Mouse (Mus musculus): Measurements from ENCODE around the gene Hrh1. TPM values are rescaled to one million over a fixed set of nuclear protein-coding genes. Genes with fewer than 3 reads are reported as not detected.

The Hrh1 gene
- 0.10 and 0.12 TPM in 2 replicates for polyA plus RNA-seq (2015; fragmentation: Nextera tagmentation; extraction: Ambion mirVana)

DNA sequence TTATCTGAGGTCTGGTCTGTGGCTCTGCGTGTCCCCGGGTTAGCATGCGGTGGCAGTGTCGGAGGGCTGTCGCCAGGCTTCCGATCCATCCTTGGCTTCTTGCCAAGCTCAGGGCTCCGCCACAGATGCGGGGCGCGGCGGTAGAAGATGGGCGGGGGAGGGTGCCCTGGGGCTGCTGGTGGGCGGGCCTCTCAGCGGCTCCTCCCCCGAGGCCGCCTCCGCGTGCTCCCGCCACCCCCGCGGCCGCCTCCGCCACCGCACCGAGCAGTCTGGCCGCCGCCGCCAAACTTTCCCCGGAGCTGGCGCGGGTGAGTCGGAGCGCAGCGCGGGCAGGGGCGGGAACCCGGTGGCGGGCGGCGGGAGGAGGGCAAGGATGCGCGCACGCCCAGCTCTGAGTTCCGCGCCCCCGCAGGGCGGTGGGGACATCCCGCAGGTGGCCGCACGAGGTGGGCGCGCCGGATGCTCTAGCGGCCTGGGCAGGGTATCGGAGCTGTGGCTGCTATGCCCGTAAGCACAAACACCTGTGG, at the start of gene Hrh1:
TSS of gene Hrh1 (plus strand) at position 246 of the 527 bp plus-strand sequence.
- DNase-seq (ENCODE audit: low spot score), result peak; percentile 13

DNA sequence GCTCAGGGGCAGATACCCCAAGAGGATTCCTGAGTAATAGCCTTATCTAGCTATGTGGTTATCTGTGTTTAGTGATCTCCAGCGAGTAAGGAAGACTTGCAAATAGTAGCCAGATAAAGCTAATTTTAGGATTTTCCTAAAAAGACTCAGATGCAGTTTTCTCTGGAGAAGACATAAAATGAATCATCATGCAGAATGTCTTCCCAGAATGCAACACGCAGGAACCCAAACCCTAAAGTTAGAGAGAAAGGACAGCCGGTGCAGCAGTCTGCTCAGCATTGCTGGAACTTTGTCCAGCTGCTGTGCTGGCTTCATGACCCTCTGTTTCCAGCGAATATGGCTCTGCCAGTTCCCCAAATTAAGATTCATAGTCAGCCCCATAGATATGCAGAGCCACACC, 43.1 kb upstream of the Hrh1 start:
- no peak for DNase-seq (ENCODE audit: low spot score)

DNA sequence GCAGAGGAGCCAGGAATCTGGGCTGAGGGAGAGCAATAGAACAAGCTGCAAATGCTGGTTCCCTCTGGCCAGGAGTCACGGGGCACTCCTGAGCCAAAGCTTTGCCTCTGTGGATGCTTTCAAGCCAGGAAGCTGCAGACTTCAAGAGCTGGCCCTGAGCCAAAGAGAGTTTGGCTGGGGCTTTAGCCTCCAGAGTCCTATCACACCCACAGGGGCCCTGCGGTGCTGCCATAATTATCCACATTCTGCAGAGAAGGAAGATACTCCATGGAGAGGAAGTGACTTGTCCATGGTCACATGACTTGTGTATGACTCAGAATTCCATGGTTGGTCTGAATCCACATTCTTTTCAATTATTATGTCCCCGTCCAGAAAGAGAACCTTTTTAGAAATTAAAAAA, 39.6 kb upstream of the Hrh1 start:
- no peak for DNase-seq (ENCODE audit: low spot score)

DNA sequence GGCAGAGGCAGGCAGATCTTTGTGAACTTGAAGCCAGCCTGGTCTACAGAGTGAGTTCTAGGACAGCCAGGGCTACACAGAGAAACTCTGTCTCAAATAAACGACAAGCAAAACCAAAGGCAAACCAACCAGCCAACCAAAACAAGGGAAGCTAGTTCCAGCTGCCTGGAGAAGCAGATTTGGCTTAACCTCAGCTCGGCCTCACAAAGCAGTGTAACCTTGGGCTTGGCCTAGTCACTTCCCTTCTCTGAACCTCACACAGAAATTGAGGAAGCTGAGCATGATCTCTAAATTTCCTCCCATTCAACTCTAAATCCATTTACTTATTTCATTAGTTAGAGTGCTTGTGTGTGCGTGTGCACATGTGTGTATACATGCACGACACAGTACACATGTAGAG, 35.4 kb upstream of the Hrh1 start:
- DNase-seq (ENCODE audit: low spot score), result no peak

DNA sequence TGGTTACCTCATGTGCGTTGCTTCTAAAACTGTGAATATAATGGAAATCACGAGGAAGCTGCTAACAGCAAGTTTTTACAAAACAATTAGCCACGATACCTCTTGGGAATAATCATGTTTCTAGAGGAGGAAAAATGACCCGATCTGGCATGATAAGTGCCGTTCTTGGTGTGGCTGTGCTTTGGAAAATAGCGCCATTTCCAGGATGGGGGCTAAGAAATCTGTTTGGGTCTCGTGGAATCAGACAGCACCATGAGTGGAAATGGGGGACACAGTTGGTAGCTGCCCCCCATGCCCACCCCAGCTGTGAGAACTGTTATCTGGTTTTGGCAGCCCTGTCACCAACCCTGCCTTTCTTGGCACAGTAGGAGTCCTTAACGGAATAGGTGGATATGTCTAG, 34.0 kb upstream of the Hrh1 start:
- no peak for DNase-seq (ENCODE audit: low spot score)

DNA sequence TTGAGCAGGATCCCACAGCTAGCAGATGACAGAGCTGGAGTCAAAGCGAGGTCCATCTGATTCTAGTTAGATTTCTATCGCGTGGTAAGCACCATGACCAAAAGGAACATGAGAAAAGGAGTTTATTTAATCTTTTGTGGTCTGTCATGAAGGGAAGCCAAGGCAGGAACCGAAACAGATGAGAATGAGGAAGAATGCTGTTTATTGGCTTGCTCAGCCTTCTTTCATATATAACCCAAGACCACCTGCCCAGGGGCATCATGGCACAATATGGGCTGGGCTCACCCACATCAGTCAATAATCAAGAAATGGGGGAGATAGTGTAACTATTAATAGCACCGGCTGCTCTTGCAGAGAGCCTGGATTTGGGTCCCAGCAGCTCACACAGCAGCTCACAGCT, 33.0 kb upstream of the Hrh1 start:
- no peak for DNase-seq (ENCODE audit: low spot score)

DNA sequence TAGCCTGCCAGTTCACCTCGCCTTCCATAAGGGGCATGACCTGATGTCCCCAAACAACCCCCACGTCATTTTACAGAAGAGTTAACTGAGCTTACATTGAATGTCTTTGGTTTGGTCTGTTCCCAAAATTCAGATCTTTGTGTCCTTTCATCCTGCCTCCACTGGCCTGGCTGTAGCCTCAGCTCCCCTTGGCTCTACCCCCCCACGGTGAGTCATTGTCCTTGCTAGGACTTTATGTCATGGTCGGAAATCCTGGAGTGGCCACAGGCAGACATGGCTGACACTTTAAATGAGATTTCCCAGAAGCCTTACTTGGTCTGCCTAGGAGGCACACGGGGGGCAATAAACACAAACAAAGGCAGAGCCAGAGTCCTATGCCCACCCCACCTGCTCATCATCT, 31.5 kb upstream of the Hrh1 start:
- DNase-seq (ENCODE audit: low spot score), result no peak

DNA sequence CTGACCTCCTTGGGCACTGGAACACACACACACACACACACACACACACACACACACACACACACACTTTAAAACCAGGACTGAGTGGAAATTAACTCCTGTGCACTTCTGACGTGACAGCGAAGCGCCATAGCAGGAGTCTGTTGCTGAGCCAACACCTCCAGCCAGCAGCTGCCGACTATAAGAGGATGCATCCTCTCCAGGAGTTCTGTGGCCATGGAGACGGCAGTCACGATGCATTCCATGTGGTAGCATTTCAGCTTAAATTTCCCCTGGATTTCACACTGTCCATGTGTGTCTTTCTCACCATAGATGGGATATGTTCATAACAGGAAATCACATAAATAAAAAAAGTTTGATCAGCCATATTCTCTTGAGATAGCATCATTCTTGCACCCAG, 30.1 kb upstream of the Hrh1 start:
- no peak for DNase-seq (ENCODE audit: low spot score)

DNA sequence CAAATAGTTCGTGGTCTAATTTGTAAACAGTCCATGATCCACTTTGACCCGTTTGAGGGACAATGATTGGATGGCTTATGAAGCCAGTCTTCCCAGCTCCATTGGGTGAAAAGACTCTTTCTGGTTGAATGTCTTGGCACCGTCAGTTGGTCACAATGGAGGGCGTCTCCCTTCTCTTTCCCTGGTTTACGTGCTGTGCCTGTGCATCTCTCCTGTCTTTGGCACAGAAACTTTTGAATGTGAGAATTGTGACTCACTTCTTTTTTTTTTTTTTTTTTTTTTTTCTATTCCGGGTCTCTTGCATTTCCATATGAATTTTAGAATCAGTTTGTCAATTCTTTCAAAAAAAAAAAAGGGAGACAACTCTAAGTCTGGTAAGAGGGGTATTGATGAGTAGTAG, 29.5 kb upstream of the Hrh1 start:
- DNase-seq (ENCODE audit: low spot score), result no peak

DNA sequence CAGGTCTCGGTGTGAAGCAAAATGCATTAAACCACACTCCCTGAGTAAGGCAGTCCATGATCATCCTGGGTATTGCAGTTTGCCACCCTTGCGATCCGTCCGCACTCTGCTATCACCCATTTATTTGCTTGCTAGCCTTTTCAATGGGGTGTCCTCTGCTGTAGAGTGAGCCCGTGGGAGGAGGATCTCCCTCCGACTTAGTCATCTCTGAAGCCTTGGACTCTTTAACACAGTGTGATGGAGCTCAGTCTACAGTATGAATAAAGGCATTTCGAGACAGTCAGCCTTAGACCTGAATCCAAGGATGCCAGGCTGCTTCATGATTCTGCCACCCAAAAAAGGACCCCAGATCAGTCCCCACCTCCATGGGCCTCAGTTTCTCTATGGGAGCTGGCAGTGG, 25.0 kb upstream of the Hrh1 start:
- no peak for DNase-seq (ENCODE audit: low spot score)

DNA sequence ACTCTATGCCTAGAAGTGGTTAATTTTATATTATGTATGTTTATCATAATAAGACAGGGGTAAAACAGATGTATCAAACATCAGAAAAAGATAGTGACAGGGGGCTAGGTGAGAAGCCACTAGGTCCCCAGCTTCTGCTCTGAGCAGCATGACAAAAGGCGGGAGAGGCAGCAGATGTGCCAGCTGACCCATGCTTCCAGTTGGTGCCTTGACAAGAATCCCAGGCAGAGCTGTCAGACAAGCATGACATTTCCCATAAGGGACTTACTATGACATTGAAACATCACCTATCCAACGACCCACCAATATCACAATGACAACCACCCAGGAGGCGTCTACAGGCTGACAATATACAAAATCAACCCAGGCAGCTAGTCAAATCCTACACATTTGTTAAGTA, 16.9 kb upstream of the Hrh1 start:
- no peak for DNase-seq (ENCODE audit: low spot score)

DNA sequence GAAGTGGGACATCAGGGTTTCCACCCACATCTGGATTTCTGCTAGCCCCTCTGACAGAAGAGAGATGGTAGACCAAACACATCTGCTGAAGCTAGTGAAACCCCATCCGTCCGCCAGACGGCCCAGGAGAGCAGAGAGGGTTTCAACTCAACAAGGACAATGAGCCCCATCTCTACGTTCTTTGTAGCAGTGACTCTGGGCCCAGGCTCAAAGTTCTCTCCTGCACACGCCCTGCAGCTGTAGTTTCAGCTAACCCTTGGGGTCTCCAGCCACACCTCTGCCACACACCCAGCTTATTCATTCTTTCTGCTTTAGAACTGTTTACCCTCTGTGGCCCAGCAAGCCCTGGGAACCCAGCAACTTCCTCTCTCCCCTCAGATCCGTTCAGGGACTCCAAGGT, 10.4 kb upstream of the Hrh1 start:
- no peak for DNase-seq (ENCODE audit: low spot score)

DNA sequence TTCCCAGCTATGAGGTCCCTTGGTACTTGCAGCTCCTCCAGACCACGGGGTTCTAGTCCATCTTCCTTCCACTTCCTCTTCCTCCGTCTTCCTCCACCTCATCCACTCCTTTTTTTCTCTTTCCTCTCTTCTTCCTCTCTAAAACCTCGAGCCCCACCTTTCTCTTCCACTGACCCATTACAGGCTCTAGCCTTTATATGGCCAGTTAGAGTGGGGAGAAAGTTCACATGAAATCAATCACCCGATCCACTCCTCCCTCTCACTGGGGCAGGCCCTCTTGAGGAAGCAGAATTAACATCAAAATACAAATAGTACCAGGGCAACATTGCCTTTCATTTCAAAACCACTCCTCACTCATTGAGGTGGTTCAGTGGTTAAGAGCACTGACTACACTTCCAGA, 9.9 kb upstream of the Hrh1 start:
- no peak for DNase-seq (ENCODE audit: low spot score)

DNA sequence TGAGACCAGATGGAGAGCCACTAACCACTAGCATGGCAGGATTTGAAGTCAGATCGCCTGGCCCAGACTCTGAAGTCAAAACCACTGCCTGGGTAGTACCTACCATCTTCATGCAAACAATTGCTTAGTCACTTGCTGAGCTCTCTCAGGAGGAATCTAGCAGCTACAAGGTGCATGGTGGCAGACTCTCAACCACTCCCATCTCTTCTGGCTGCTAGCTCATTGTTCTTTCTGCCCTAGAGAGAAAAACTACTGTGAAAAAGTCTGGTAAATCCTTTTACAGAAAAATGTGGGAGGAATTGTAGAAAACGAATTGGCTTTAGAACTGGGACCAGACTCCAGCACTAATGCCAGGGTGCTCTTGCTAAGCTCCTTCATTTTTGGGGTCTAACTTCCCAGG, 7.6 kb upstream of the Hrh1 start:
- DNase-seq (ENCODE audit: low spot score), result no peak

DNA sequence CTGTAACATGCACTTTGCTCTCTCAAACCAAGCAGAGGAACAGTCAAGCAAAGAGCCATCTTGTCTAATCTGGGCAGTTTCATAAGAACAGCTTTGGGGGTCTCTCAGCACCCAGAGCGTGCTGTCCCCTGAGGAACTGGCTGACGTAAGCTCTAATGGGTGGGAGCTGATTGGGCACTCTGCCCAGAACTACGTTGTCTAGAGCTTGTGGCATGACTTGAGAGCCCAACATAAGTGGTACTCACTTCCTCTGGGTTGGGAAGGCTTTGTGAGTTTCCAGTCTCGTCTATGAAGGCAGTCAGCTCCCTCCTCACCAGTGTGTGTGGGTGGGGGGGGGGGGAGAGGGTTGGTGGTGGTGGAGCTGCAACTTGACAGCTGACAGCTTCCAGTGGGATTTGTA, 2.8 kb upstream of the Hrh1 start:
- no peak for DNase-seq (ENCODE audit: low spot score)

DNA sequence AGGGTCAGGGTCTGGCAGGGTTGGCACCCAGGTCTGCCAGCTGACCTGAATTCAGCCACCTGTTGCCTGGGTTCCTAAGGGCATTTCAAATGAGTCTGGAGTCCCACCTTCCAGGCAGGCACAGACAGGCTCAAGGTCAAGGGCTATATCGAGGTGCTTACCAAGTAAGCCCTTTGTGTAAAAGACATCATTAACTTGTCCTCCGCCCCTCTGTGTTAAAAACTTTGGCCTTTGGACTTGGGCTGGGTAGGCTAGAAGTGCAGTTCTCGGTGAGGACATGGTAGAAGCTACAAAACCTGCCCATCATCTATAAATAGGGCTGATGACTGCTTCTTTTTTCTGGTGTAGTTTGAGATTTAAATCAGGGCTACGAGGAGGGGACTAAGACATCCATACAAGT, 1.1 kb upstream of the Hrh1 start:
- no peak for DNase-seq (ENCODE audit: low spot score)

DNA sequence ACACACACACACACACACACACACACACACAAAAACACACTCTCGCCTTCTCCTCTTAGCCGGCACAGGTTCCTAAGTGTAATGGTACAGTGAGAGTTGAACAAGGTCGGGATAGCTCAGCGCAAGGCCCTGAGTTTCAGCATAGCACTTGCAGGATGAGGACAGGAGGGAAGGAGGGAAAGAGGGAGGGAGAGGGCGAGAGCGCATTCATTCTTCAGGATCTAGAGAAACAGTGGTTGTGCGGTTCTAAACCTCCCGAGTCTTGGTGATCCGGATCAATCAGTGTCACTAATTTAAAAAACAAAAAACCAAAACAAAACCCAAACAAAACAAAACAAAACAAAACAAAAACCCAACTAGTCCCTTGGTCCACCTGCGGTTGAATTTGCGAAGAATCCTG, 456 bp upstream of the Hrh1 start:
- DNase-seq (ENCODE audit: low spot score), result no peak

DNA sequence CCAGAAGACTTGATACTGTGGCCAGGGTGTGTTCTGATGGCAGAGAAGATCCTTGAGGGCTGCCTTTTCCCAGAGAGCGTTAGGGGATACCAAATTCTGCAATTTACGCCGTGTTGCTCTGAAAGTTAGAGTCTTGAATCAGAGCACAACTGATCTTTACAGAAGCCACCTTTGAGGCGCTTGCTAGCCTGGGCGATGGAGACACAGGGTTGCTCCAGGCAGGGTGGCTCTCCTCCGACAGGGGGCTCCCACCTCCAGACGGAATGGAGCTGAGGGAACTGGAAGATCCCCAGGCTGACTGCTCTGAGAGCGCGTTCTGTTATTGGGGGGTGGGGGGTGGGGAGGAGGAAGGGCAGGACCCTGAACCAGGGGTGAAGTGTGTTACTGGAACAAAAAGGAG, 890 bp downstream of the Hrh1 start:
- DNase-seq (ENCODE audit: low spot score), result no peak

DNA sequence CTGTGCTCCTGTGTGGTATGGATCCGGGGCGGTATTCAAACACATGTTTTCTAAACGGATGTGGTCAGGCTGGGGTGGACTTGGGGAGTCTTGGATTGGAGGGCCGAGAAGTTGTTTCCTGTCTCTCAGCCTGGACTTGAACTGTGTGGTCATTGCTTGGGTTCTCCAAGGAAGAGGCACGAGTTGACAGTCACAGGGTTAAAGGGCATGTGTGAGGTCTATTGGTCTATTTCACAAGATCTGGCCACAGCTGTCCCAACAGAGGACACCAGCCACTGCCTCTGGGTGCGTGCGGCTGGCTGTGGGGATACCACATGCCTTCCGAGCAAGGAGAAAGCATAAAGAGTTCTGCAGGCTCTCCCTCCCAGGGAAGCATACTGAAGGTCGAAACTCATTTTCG, 2.7 kb downstream of the Hrh1 start:
- DNase-seq (ENCODE audit: low spot score), result no peak

DNA sequence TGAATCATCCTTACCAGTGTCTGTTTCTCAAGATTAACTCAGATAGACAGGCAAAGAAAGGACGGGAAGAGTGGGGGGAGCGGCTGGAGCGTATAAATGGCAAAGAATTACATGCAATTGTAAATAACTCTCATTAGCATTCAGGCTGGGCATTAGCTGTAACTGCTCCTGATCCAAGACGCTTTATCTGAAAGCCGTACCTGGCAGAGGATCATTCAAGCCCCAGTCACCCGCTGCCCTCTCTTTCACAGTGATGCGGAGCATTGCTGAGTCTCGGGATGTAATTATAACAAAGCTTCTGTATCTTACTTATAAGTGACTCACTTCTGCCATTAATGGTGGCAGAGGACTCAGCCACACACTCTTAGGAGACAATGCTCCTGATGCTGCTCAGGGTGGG, 3.1 kb downstream of the Hrh1 start:
- no peak for DNase-seq (ENCODE audit: low spot score)

DNA sequence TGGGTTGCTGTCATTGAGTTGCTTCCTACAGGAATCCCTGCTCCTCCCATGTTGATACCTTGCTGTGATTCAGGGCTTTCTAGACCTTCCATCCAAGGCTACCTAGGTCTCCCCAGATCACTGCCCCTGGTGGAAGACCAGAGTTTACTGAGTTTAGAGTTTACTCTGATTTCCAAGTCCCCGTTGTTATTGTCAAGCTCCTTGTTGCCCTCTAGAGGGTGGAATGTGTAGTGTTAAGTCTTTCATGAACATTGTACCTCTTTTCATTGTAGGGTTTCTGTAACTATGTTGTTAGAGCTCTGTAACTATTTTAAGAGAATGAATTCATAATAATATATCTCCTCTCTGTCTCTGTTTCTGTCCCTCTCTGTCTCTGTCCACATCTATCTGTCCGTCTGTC, 4.4 kb downstream of the Hrh1 start:
- DNase-seq (ENCODE audit: low spot score), result peak; percentile 3

DNA sequence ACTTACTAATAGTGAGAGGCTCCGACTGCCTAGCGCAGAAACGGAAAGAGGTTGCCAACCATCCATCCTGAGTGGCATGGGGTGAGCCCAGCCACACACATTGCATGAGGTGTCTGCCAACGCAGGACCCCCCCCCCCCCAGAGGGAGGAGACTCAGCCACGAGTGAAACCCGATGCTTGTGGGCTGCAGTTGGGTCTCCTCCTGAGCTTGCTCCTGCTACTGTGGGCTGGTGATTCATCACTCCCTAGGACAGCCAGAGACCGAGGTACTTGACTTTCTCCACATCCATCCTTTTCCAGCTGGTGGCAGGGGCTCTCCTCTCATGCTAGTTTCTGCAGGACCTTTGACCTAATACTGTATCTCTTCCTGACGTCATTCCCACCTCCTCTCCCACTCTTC, 5.9 kb downstream of the Hrh1 start:
- no peak for DNase-seq (ENCODE audit: low spot score)

DNA sequence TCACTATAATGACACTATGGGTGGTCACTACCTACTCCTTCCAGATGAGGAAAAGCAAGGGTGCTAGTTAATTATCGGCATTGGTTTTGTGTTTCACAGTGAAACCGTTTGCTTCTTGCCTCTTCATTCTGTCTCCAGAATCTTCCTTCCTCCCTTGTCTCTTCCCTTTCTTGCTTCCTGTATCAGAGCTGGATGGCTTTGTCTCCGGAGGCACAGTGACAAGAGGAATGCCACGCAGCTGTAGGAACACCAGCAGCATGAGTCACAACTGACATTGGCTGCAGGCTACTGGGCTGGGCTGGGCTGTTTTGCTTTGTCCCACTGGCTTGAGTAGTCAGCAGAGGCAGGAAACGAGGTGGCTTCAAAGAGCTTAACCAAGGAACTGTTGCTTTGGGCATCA, 6.4 kb downstream of the Hrh1 start:
- DNase-seq (ENCODE audit: low spot score), result no peak

DNA sequence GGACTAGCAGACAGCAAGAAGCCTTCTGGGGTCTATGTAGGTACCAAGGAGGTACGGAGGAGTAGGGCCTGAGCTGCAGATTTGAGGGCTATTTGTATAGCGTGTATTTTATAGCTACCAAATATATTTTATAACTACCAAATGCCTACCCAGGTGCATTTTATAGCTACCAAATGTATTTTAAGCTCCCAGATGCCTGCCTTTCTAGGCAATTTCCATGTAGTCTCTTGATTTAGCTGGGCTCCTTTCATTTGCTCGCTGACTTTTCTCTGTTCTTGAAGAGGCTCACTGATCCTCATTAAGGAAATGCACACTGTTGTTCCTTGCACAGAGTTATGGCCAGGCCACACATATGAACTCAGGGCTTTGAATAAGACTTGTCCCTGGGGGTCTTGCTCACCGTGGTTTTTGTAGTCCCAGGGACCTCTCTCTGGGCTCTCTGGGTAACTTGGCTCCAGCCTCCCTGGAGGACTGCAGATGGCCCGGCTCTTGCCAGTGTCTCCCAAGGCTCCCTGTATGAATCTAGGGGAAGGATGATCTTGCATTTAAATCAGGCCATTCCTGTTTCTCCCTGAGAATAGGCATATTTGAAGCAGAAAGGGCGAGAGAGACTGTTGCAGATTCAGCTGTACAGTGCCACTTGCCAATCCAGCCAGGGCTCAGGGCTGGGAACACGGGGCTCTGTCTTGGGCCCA, 7.2 kb downstream of the Hrh1 start:
- no peak for DNase-seq (ENCODE audit: low spot score)

Data from thymus, postnatal 0 days (tissue).